Mouse (Mus musculus) hindbrain, postnatal 0 days (tissue): ENCODE measurements at regions not wholly inside any gene's neighbourhood (a gene's known extent, or its start where the extent isn't known, plus 50 kb on each side); places are given as distances from the start of the nearest gene placed in this dataset.

Source experiments
- ATAC-seq: fragments of 200-750 bp; cut with Nextera tagmentation; 2 replicates; pipeline ENCODE4 v1.8.0; 2017; ENCODE audit warnings: mild to moderate bottlenecking, moderate TSS enrichment, moderate library complexity
- DNase-seq: peaks from one replicate; pipeline ENCODE4 v3.0.0-alpha.2; 2015; ENCODE audit warnings: low spot score
- H3K27ac ChIP-seq: fragments of 300-500 bp; sonication (generic); 2 replicates; pipeline ENCODE4 v1.5.1; 2014; ENCODE audit warnings: mild to moderate bottlenecking
- H3K27me3 ChIP-seq: fragments of 300-500 bp; sonication (generic); 2 replicates; pipeline ENCODE4 v1.6.1; 2014; ENCODE audit warnings: low read length, mixed read lengths; ENCODE audit not compliant: insufficient read depth
- H3K36me3 ChIP-seq: fragments of 300-500 bp; sonication (generic); 2 replicates; pipeline ENCODE4 v1.6.1; 2014; ENCODE audit warnings: low read length, mixed read lengths; ENCODE audit not compliant: insufficient read depth
- H3K4me1 ChIP-seq: fragments of 300-500 bp; sonication (generic); 2 replicates; pipeline ENCODE4 v1.6.1; 2014; ENCODE audit warnings: antibody characterized with exemption, low read length, mixed read lengths; ENCODE audit not compliant: insufficient read depth
- H3K4me2 ChIP-seq: fragments of 300-500 bp; sonication (generic); 2 replicates; pipeline ENCODE4 v1.6.1; 2014; ENCODE audit warnings: low read depth, mild to moderate bottlenecking, low read length, moderate library complexity, mixed read lengths
- H3K4me3 ChIP-seq: fragments of 300-500 bp; sonication (generic); 2 replicates; pipeline ENCODE4 v1.5.1; 2014; ENCODE audit warnings: low read length
- H3K9ac ChIP-seq: fragments of 300-500 bp; sonication (generic); replicated peaks from 2 replicates; pipeline ENCODE4 v1.6.1; 2014; ENCODE audit warnings: mild to moderate bottlenecking, low read length, moderate library complexity, mixed read lengths
- H3K9me3 ChIP-seq: fragments of 300-500 bp; sonication (generic); 2 replicates; pipeline ENCODE4 v1.6.1; 2016; ENCODE audit warnings: low read length, mixed read lengths
- CTCF ChIP-seq: IDR thresholded peaks from 2 replicates; pipeline ENCODE4 v1.5.1; 2016; ENCODE audit warnings: antibody characterized with exemption, control low read depth, low read depth
- WGBS: fragments of 180-500 bp; shearing (Covaris S2); extraction: QIAGEN DNeasy Blood & Tissue Kit; methylation state at CpG from one replicate; pipeline ENCODE4 v1.1.7; 2014; 5-methylcytosine and 5-hydroxymethylcytosine counted together

- no peak for ATAC-seq
- WGBS = 48% methylated on average over 1 of the region's 1 CpGs
- no peak overlapping the region for H3K9ac ChIP-seq
Measured at GRCm38 (mm10) chr1:99124796-99125195, 647.8 kb upstream of the Cntnap5b start.

GRCm38 (mm10) chr1:99134129-99134528, 638.4 kb upstream of the Cntnap5b start:
- ATAC-seq (no peak), DNase-seq (no peak)
- no peaks in the 10 kb centered on the region for H3K36me3 ChIP-seq
- no peaks in the 10 kb centered on the region for H3K9me3 ChIP-seq
- H3K27ac ChIP-seq = no peak overlapping the region
- no peaks in the 10 kb centered on the region for H3K27me3 ChIP-seq
- H3K4me1 ChIP-seq = no peaks in the 10 kb centered on the region
- H3K9ac ChIP-seq = no peak overlapping the region
- no peak for TF ChIP-seq CTCF
- H3K4me2 ChIP-seq = no peak overlapping the region
- no peak overlapping the region for H3K4me3 ChIP-seq

More at GRCm38 (mm10) chr1:99124796-99125195, 647.8 kb upstream of the Cntnap5b start:
- H3K4me3 ChIP-seq = no peak overlapping the region
- no peak overlapping the region for H3K27ac ChIP-seq
- H3K4me1 ChIP-seq = no peaks in the 10 kb centered on the region
- H3K4me2 ChIP-seq = no peak overlapping the region
- TF ChIP-seq CTCF = no peak
- no peaks in the 10 kb centered on the region for H3K9me3 ChIP-seq
- no peaks in the 10 kb centered on the region for H3K36me3 ChIP-seq
- peak; percentile 45 for DNase-seq
- H3K27me3 ChIP-seq = no peaks in the 10 kb centered on the region

GRCm38 (mm10) chr1:99137516-99137915, 635.0 kb upstream of the Cntnap5b start:
- TF ChIP-seq CTCF = no peak
- DNase-seq = no peak
- no peaks in the 10 kb centered on the region for H3K27me3 ChIP-seq
- H3K9me3 ChIP-seq = no peaks in the 10 kb centered on the region
- no peak overlapping the region for H3K27ac ChIP-seq
- H3K4me1 ChIP-seq = no peaks in the 10 kb centered on the region
- H3K4me3 ChIP-seq = no peak overlapping the region
- no peak overlapping the region for H3K9ac ChIP-seq
- no peak for ATAC-seq
- H3K4me2 ChIP-seq = no peak overlapping the region
- no peaks in the 10 kb centered on the region for H3K36me3 ChIP-seq
- WGBS = 56% methylated on average over 2 of the region's 2 CpGs

GRCm38 (mm10) chr1:99160620-99161019, 611.9 kb upstream of the Cntnap5b start:
- Histone ChIP-seq H3K27me3 (no peaks in the 10 kb centered on the region), H3K4me2 (no peak overlapping the region), H3K9ac (no peak overlapping the region), H3K36me3 (no peaks in the 10 kb centered on the region), H3K27ac (no peak overlapping the region), H3K4me1 (no peaks in the 10 kb centered on the region), H3K9me3 (no peaks in the 10 kb centered on the region), H3K4me3 (no peak overlapping the region)
- TF ChIP-seq CTCF = no peak
- ATAC-seq = no peak
- no peak for DNase-seq
- WGBS = 95% methylated on average over 2 of the region's 2 CpGs
